Mouse (Mus musculus): Measurements from ENCODE around the gene Dlgap1. TPM values are rescaled to one million over a fixed set of nuclear protein-coding genes. Genes with fewer than 3 reads are reported as not detected.

The Dlgap1 gene
- total and polyA plus RNA-seq, 3 experiments, result 0.39 to 1.6 (median 0.52) TPM

DNA sequence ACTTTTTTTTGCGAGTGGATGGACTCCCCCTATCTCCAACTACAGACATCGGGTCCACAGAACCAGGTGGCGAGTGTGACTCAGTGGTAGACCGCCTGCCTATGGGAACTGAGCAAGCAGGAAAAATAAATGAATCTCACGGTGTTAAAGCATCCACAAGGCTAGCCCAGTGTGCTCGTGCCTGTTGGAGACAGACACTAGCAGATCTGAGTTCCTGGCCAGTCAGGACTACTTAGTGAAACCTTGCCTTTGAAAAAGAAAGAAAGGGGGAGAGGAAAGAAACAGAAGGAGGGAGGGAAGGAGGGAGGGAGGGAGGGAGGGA is 738.9 kb downstream of the Dlgap1 start:
- Histone ChIP-seq H3K79me2 (replicated peaks; ENCODE audit: control insufficient read depth, insufficient read depth, low read length) (no peaks in the 10 kb centered on the region), H3K4me3 (no peak overlapping the region), H3K36me3 (ENCODE audit: control insufficient read depth, insufficient read depth, low read length) (no peaks in the 10 kb centered on the region), H3K4me1 (ENCODE audit: control insufficient read depth, insufficient read depth, low read length) (peaks cover 1% of the 10 kb centered on the region; the same call in 1 of the 2 replicates), H3K27ac (no peak overlapping the region), H3K9ac (ENCODE audit: low read depth, low read length) (no peak overlapping the region), H3K27me3 (ENCODE audit: control insufficient read depth, insufficient read depth, low read length) (no peaks in the 10 kb centered on the region)
- intact Hi-C loops (cut with DNase I), result loop anchor here (1.0 to 10.0 kb wide), 4 partner anchors 75 to 487 kb away; partner anchors contain the start of gene Tgif1
- TF ChIP-seq CTCF (IDR thresholded peaks at IDR 0.05), result no peak
- TF ChIP-seq POLR2A (IDR thresholded peaks at IDR 0.05; ENCODE audit: insufficient read depth, low read depth, low read length), result no peak
- TF ChIP-seq EP300 (IDR thresholded peaks at IDR 0.05; ENCODE audit: insufficient read depth, low read depth, low read length), result no peak
- no peak for DNase-seq
- 30% methylated on average over 6 of the region's 6 CpGs for WGBS

DNA sequence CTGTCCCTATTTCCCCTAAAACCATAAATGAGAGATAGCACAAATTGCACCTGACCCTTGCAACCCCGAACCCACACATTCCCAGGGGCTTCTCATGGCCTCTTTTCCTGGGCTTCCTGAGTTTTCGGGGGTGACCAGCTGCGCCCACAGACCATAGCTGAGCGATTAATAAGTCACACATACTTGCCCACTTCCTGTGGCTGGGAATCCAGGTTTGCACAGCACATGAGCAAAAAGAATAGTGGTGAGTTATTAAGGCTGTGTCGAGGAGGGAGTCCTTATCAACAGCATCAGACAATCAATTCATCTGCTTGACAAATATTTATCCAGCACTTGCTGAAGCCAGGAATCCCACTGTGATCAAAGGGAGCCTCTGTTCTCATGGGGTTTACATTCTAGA is 740.7 kb downstream of the Dlgap1 start:
- 58% methylated on average over 5 of the region's 5 CpGs for WGBS
- intact Hi-C loops (cut with DNase I), result loop anchor here (5.0 to 10.0 kb wide), 3 partner anchors 73 to 485 kb away; partner anchors contain the start of gene Tgif1
- Histone ChIP-seq H3K4me3 (no peak overlapping the region), H3K36me3 (ENCODE audit: control insufficient read depth, insufficient read depth, low read length) (no peaks in the 10 kb centered on the region), H3K27ac (no peak overlapping the region), H3K9ac (ENCODE audit: low read depth, low read length) (no peak overlapping the region), H3K27me3 (ENCODE audit: control insufficient read depth, insufficient read depth, low read length) (0 out of 2 replicates have a peak, but pooled peaks cover 1% of the 10 kb centered on the region), H3K4me1 (ENCODE audit: control insufficient read depth, insufficient read depth, low read length) (peaks cover 1% of the 10 kb centered on the region; the same call in 1 of the 2 replicates), H3K79me2 (replicated peaks; ENCODE audit: control insufficient read depth, insufficient read depth, low read length) (no peaks in the 10 kb centered on the region)
- no peak for DNase-seq
- TF ChIP-seq EP300 (IDR thresholded peaks at IDR 0.05; ENCODE audit: insufficient read depth, low read depth, low read length), result no peak
- TF ChIP-seq POLR2A (IDR thresholded peaks at IDR 0.05; ENCODE audit: insufficient read depth, low read depth, low read length), result no peak
- TF ChIP-seq CTCF (IDR thresholded peaks at IDR 0.05), result no peak

DNA sequence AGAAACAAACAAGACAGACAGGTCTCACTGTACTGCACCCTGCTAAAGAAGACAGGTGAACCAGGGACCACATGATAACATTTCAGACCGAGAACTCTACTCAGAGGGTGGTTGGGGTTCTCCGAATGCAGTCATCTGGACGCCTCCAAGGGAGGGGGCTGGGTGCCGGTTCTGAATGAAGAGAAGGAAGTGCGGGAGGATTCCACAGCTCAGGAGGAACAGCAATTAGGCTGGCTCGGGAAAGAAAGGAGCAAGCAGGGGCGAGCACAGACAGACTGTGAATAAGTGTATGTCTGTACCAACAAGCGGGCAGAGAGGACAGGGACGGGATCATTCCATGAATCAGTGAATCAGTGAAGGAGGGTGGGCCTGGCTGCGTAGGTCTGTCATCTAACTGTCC is 744.6 kb downstream of the Dlgap1 start:
- Histone ChIP-seq H3K36me3 (ENCODE audit: control insufficient read depth, insufficient read depth, low read length) (no peaks in the 10 kb centered on the region), H3K27me3 (ENCODE audit: control insufficient read depth, insufficient read depth, low read length) (0 out of 2 replicates have a peak, but pooled peaks cover 1% of the 10 kb centered on the region), H3K4me1 (ENCODE audit: control insufficient read depth, insufficient read depth, low read length) (no peaks in the 10 kb centered on the region), H3K4me3 (no peak overlapping the region), H3K9ac (ENCODE audit: low read depth, low read length) (no peak overlapping the region), H3K27ac (no peak overlapping the region), H3K79me2 (replicated peaks; ENCODE audit: control insufficient read depth, insufficient read depth, low read length) (no peaks in the 10 kb centered on the region)
- intact Hi-C loops (cut with DNase I), result no loop called here
- DNase-seq, result no peak
- no peak for TF ChIP-seq POLR2A (IDR thresholded peaks at IDR 0.05; ENCODE audit: insufficient read depth, low read depth, low read length)
- no peak for TF ChIP-seq CTCF (IDR thresholded peaks at IDR 0.05)
- no peak for TF ChIP-seq EP300 (IDR thresholded peaks at IDR 0.05; ENCODE audit: insufficient read depth, low read depth, low read length)
- WGBS, result 56% methylated on average over 10 of the region's 10 CpGs

DNA sequence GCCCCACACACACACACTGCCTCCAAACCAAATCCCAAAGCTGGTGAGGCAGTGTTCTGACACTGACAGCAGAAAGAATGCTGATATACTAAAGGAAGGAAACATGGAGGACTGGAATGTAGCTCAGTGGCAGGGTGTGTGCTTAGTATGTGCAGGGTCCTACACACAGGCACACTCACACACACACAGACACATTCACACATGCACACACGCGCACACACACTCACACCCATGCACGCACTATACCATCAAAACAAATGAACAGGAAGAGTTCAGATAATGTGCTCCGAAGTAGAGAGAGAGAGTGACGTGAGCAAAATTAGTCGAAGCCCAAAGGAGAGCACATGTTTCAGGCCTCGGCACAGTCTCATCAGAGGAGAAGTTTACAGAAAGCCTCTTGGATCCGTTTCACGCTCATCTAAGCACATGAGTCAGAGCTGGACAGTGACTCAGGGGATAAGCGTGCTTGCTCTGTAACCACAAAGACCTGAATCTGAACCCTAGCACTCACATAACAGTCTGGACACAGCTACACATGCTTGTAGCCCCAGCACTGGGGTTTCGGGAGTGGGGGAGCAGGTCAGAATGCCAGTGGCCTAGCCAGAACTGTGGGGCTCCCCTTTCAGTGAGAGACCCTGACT is 750.9 kb downstream of the Dlgap1 start:
- H3K27me3 ChIP-seq (ENCODE audit: control insufficient read depth, insufficient read depth, low read length), result no peaks in the 10 kb centered on the region
- no peaks in the 10 kb centered on the region for H3K79me2 ChIP-seq (replicated peaks; ENCODE audit: control insufficient read depth, insufficient read depth, low read length)
- WGBS, result 59% methylated on average over 11 of the region's 11 CpGs
- H3K4me3 ChIP-seq, result no peak overlapping the region
- no peaks in the 10 kb centered on the region; the same call in 1 of the 2 replicates for H3K36me3 ChIP-seq (ENCODE audit: control insufficient read depth, insufficient read depth, low read length)
- H3K9ac ChIP-seq (ENCODE audit: low read depth, low read length), result no peak overlapping the region
- DNase-seq, result no peak
- intact Hi-C loops (cut with DNase I), result no loop called here
- peaks cover 2% of the 10 kb centered on the region for H3K4me1 ChIP-seq (ENCODE audit: control insufficient read depth, insufficient read depth, low read length)
- H3K27ac ChIP-seq, result no peak overlapping the region
- no peak for TF ChIP-seq POLR2A (IDR thresholded peaks at IDR 0.05; ENCODE audit: insufficient read depth, low read depth, low read length)
- TF ChIP-seq CTCF (IDR thresholded peaks at IDR 0.05), result no peak
- TF ChIP-seq EP300 (IDR thresholded peaks at IDR 0.05; ENCODE audit: insufficient read depth, low read depth, low read length), result 0 out of 2 replicates have a peak, but pooled peaks have one; percentile 19

DNA sequence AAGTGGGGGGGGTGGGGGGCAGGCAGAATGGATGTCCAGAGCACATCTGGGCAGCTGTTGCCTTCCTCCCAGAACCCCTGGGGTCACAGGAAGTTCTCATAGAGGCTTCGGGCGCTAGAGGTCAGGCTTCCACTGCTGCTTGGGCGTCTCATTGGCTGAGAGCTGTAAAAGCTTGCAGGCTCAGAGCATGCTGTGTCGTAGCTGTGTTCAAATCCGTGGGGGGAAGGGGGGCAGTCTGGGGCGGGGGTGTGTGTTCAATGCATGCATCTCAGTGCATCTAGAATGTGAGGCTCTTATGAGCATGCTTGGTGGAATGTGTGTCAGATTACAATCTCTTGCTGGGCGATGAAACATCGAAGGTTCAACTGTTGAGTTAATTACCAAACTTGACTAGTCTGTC is 751.9 kb downstream of the Dlgap1 start:
- no peak for TF ChIP-seq POLR2A (IDR thresholded peaks at IDR 0.05; ENCODE audit: insufficient read depth, low read depth, low read length)
- TF ChIP-seq EP300 (IDR thresholded peaks at IDR 0.05; ENCODE audit: insufficient read depth, low read depth, low read length), result 0 out of 2 replicates have a peak, but pooled peaks have one; percentile 9
- peak; percentile 58 for TF ChIP-seq CTCF (IDR thresholded peaks at IDR 0.05)
- no peaks in the 10 kb centered on the region; the same call in 1 of the 2 replicates for H3K36me3 ChIP-seq (ENCODE audit: control insufficient read depth, insufficient read depth, low read length)
- peaks cover 2% of the 10 kb centered on the region for H3K4me1 ChIP-seq (ENCODE audit: control insufficient read depth, insufficient read depth, low read length)
- peaks cover 1% of the 10 kb centered on the region; the same call in 1 of the 2 replicates for H3K27me3 ChIP-seq (ENCODE audit: control insufficient read depth, insufficient read depth, low read length)
- H3K27ac ChIP-seq, result no peak overlapping the region
- no peak overlapping the region for H3K4me3 ChIP-seq
- no peaks in the 10 kb centered on the region for H3K79me2 ChIP-seq (replicated peaks; ENCODE audit: control insufficient read depth, insufficient read depth, low read length)
- intact Hi-C loops (cut with DNase I), result no loop called here
- DNase-seq, result peak; percentile 14 to 35
- H3K9ac ChIP-seq (ENCODE audit: low read depth, low read length), result no peak overlapping the region
- 26% methylated on average over 8 of the region's 8 CpGs for WGBS

DNA sequence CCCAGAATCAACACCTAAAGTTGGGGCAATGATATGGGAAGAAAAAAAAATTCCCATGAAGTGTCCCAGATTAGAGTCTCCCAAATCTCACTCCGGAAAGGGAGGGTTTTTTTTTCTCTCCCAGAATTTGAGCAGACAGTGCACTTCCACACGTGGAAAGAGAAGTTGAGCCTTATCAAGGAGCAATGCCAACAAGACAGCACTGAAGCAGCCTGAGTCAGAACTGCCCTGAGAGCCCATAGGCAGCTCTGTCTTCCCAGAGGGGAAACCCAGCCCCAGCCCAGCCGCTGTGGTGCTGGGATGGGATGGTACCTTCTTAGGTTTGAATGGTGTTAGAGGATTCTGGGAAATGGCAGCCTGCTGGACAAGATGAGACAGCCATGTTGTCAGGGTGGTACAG is 753.3 kb downstream of the Dlgap1 start:
- H3K27me3 ChIP-seq (ENCODE audit: control insufficient read depth, insufficient read depth, low read length), result peaks cover 1% of the 10 kb centered on the region; the same call in 1 of the 2 replicates
- TF ChIP-seq CTCF (IDR thresholded peaks at IDR 0.05), result no peak
- TF ChIP-seq EP300 (IDR thresholded peaks at IDR 0.05; ENCODE audit: insufficient read depth, low read depth, low read length), result no peak
- no peak for TF ChIP-seq POLR2A (IDR thresholded peaks at IDR 0.05; ENCODE audit: insufficient read depth, low read depth, low read length)
- intact Hi-C loops (cut with DNase I), result no loop called here
- H3K4me1 ChIP-seq (ENCODE audit: control insufficient read depth, insufficient read depth, low read length), result peaks cover 2% of the 10 kb centered on the region
- H3K79me2 ChIP-seq (replicated peaks; ENCODE audit: control insufficient read depth, insufficient read depth, low read length), result no peaks in the 10 kb centered on the region
- H3K27ac ChIP-seq, result no peak overlapping the region
- DNase-seq, result no peak
- H3K9ac ChIP-seq (ENCODE audit: low read depth, low read length), result no peak overlapping the region
- no peak overlapping the region for H3K4me3 ChIP-seq
- H3K36me3 ChIP-seq (ENCODE audit: control insufficient read depth, insufficient read depth, low read length), result no peaks in the 10 kb centered on the region; the same call in 1 of the 2 replicates
- 65% methylated on average over 3 of the region's 3 CpGs for WGBS

Measured in heart, adult 2 months (tissue).